Mouse (Mus musculus): ENCODE measurements around the gene Slc13a5. TPM values are rescaled to one million over a fixed set of nuclear protein-coding genes. Genes with fewer than 3 reads are reported as not detected.

Slc13a5 gene
- total and polyA plus RNA-seq, 3 experiments, result not detected

DNA sequence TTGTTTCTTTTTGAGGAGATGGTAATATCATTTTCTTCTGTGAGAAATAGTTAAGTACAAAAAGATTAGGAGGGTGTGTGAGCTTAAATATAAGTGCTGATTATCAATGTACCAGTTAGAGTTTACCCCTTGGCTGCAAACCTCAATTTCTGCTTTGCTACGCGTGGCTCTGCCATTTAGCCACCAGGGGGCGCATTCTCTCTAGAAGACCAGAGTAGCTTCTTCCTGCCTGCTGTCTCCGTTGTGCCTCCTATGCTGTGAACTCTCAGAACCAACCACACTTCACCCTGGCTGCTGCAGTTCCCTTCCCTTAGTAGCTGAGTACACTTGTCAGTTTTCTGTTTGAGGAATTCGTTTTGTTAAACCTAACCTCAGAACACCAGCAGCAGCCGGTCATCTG lies 45.7 kb downstream of the Slc13a5 start (continued):
- TF ChIP-seq ZMIZ1 (IDR thresholded peaks at IDR 0.05; ENCODE audit: low read depth, low read length), result no peak
- TF ChIP-seq EP300 (IDR thresholded peaks at IDR 0.05; ENCODE audit: low read length), result no peak
- TF ChIP-seq CTCF (conservative IDR thresholded peaks at IDR 0.05 in 1 of 2, IDR thresholded peaks at IDR 0.05 in 1 of 2; ENCODE audit: low read depth in 2 of 2, low read length in 2 of 2), result peak; percentile 97
- no peak for TF ChIP-seq CHD2 (IDR thresholded peaks at IDR 0.05; ENCODE audit: low read length)
- TF ChIP-seq MXI1 (IDR thresholded peaks at IDR 0.05; ENCODE audit: low read depth, low read length), result peak; percentile 57; the same call in 1 of the 2 replicates

DNA sequence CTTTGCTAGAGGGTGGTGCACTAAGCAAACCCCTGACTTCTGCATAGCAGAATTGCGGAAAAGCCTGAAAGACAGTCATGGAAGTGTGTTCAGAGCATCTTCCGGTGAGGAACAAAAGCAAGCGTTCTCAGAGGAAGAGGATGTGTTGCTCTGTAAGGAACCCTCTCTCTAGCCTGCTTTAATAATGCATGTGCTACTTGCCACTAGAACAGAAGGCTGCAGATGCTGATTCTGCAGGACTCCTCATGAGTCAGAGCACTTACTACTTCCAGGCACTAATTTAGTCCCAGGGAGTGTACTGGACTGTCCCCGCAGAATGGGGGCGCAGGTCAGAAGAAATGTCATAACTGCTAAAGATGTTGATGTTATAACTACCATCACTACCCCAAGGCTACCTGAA lies 49.9 kb downstream of the Slc13a5 start:
- Histone ChIP-seq H3K9me3 (replicated peaks; ENCODE audit: low read length) (no peaks in the 10 kb centered on the region), H3K4me2 (ENCODE audit: insufficient read depth, low read depth, poor library complexity, severe bottlenecking) (no peak overlapping the region), H3K27me3 (replicated peaks) (no peaks in the 10 kb centered on the region), H3K4me3 (replicated peaks in 1 of 3; ENCODE audit: low read depth in 2 of 3, low read length in 2 of 3, poor library complexity in 1 of 3) (no peak overlapping the region), H3K27ac (ENCODE audit: insufficient read depth, low read depth) (no peak overlapping the region), H3K9ac (ENCODE audit: insufficient read depth, low read depth) (no peak overlapping the region), H3K79me2 (replicated peaks; ENCODE audit: control insufficient read depth, extremely low read depth, insufficient read depth, poor library complexity, severe bottlenecking) (peaks cover 4% of the 10 kb centered on the region; the same call in 1 of the 2 replicates), H3K36me3 (replicated peaks in 1 of 2; ENCODE audit: control insufficient read depth in 1 of 2, insufficient read depth in 1 of 2, low read length in 1 of 2) (peaks cover 2 to 10% of the 10 kb centered on the region in 2 experiments), H3K4me1 (ENCODE audit: control insufficient read depth in 1 of 2, insufficient read depth in 2 of 2) (peaks cover 10 to 42% of the 10 kb centered on the region in 2 experiments)
- no peak for DNase-seq (ENCODE audit: extremely low read depth)
- dilution Hi-C loops (cut with MboI; ENCODE audit: extremely low pct_ligation_motif_present, extremely low pct_unique_long_range_greater_than_20kb, low sequenced_read_pairs), result no loop called here
- TF ChIP-seq SMC3 (IDR thresholded peaks at IDR 0.05; ENCODE audit: low read depth, low read length), result no peak
- TF ChIP-seq GABPA (IDR thresholded peaks at IDR 0.05; ENCODE audit: insufficient replicate concordance, low read depth, low read length), result no peak
- TF ChIP-seq USF2 (conservative IDR thresholded peaks at IDR 0.05; ENCODE audit: low read depth, low read length), result no peak
- TF ChIP-seq IRF4 (IDR thresholded peaks at IDR 0.05; ENCODE audit: low read depth, low read length), result no peak
- no peak for TF ChIP-seq MYC (IDR thresholded peaks at IDR 0.05; ENCODE audit: low read depth, low read length)
- no peak for TF ChIP-seq NELFE (IDR thresholded peaks at IDR 0.05; ENCODE audit: low read depth, low read length)
- no peak for TF ChIP-seq MAX (IDR thresholded peaks at IDR 0.05; ENCODE audit: low read length)
- TF ChIP-seq ZC3H11A (IDR thresholded peaks at IDR 0.05; ENCODE audit: low read depth, low read length), result no peak
- no peak for TF ChIP-seq MXI1 (IDR thresholded peaks at IDR 0.05; ENCODE audit: low read depth, low read length)
- TF ChIP-seq MEF2A (IDR thresholded peaks at IDR 0.05; ENCODE audit: borderline replicate concordance, low read depth, low read length), result no peak
- TF ChIP-seq SIN3A (IDR thresholded peaks at IDR 0.05; ENCODE audit: low read length), result no peak
- no peak for TF ChIP-seq KAT2A (IDR thresholded peaks at IDR 0.05; ENCODE audit: insufficient replicate concordance, low read length)
- TF ChIP-seq BHLHE40 (IDR thresholded peaks at IDR 0.05; ENCODE audit: low read depth, low read length), result no peak
- TF ChIP-seq E2F4 (IDR thresholded peaks at IDR 0.05; ENCODE audit: insufficient replicate concordance, low read depth, low read length), result no peak
- TF ChIP-seq TCF12 (IDR thresholded peaks at IDR 0.05; ENCODE audit: low read depth, low read length), result no peak
- no peak for TF ChIP-seq CHD2 (IDR thresholded peaks at IDR 0.05; ENCODE audit: low read length)
- in situ Hi-C loops (cut with MboI; ENCODE audit: low pct_ligation_motif_present, low pct_unique_long_range_greater_than_20kb, low sequenced_read_pairs), result loop anchor here (5.0 to 25.0 kb wide), 2 partner anchors 220 to 320 kb away; partner anchors contain the start of gene Ggt6

- peaks cover 16 to 27% of the 10 kb centered on the region in 2 experiments for H3K36me3 ChIP-seq (replicated peaks in 1 of 2; ENCODE audit: control insufficient read depth in 1 of 2, insufficient read depth in 1 of 2, low read length in 1 of 2)
- peaks cover 10 to 39% of the 10 kb centered on the region in 2 experiments for H3K4me1 ChIP-seq (ENCODE audit: control insufficient read depth in 1 of 2, insufficient read depth in 2 of 2)
- H3K27me3 ChIP-seq (replicated peaks), result no peaks in the 10 kb centered on the region
- H3K4me3 ChIP-seq (replicated peaks in 1 of 3; ENCODE audit: low read depth in 2 of 3, low read length in 2 of 3, poor library complexity in 1 of 3), result peak within 1 kb of the TSS; percentile 70 to 99 (median 79)
- peak; percentile 31 for DNase-seq (ENCODE audit: extremely low read depth)
- H3K9ac ChIP-seq (ENCODE audit: insufficient read depth, low read depth), result peak within 1 kb of the TSS; percentile 95
- H3K4me2 ChIP-seq (ENCODE audit: insufficient read depth, low read depth, poor library complexity, severe bottlenecking), result peak within 1 kb of the TSS; percentile 53
- TF ChIP-seq SIN3A (IDR thresholded peaks at IDR 0.05; ENCODE audit: low read length) (no peak), NELFE (IDR thresholded peaks at IDR 0.05; ENCODE audit: low read depth, low read length) (peak; percentile 12; the same call in 1 of the 2 replicates), TCF12 (IDR thresholded peaks at IDR 0.05; ENCODE audit: low read depth, low read length) (0 out of 2 replicates have a peak, but pooled peaks have one; percentile 23), USF1 (IDR thresholded peaks at IDR 0.05; ENCODE audit: low read depth, low read length) (no peak), MAFK (IDR thresholded peaks at IDR 0.05; ENCODE audit: insufficient replicate concordance, low read length) (no peak), EP300 (IDR thresholded peaks at IDR 0.05; ENCODE audit: low read length) (no peak), ELF1 (IDR thresholded peaks at IDR 0.05; ENCODE audit: low read depth, low read length) (peak; percentile 21; the same call in 1 of the 2 replicates), CHD2 (IDR thresholded peaks at IDR 0.05; ENCODE audit: low read length) (no peak; the same call in 1 of the 2 replicates), PAX5 (IDR thresholded peaks at IDR 0.05; ENCODE audit: low read length) (no peak), MAX (IDR thresholded peaks at IDR 0.05; ENCODE audit: low read length) (peak; percentile 84), BHLHE40 (IDR thresholded peaks at IDR 0.05; ENCODE audit: low read depth, low read length) (peak; percentile 65; the same call in 1 of the 2 replicates), GABPA (IDR thresholded peaks at IDR 0.05; ENCODE audit: insufficient replicate concordance, low read depth, low read length) (no peak), POLR2AphosphoS2 (IDR thresholded peaks at IDR 0.05; ENCODE audit: low read depth, low read length) (no peak), MYC (IDR thresholded peaks at IDR 0.05; ENCODE audit: low read depth, low read length) (peak; percentile 74), CTCF (conservative IDR thresholded peaks at IDR 0.05 in 1 of 2, IDR thresholded peaks at IDR 0.05 in 1 of 2; ENCODE audit: low read depth in 2 of 2, low read length in 2 of 2) (no peak)
- peaks cover 4% of the 10 kb centered on the region; the same call in 1 of the 2 replicates for H3K79me2 ChIP-seq (replicated peaks; ENCODE audit: control insufficient read depth, extremely low read depth, insufficient read depth, poor library complexity, severe bottlenecking)
- in situ Hi-C loops (cut with MboI; ENCODE audit: low pct_ligation_motif_present, low pct_unique_long_range_greater_than_20kb, low sequenced_read_pairs), result loop anchor here (5.0 to 25.0 kb wide), 2 partner anchors 222 to 322 kb away; partner anchors contain the start of gene Ggt6
- H3K27ac ChIP-seq (ENCODE audit: insufficient read depth, low read depth), result peak within 1 kb of the TSS; percentile 22; the same call in 1 of the 2 replicates
- H3K9me3 ChIP-seq (replicated peaks; ENCODE audit: low read length), result no peaks in the 10 kb centered on the region
- dilution Hi-C loops (cut with MboI; ENCODE audit: extremely low pct_ligation_motif_present, extremely low pct_unique_long_range_greater_than_20kb, low sequenced_read_pairs), result no loop called here
These were observed 51.6 kb downstream of the Slc13a5 start, which contains the start of gene Med31 for GRCm38 (mm10) chr11:72215410-72215797. Gene Med31 (minus strand): TSS chr11:72215592.
